In the genomic region with DNA sequence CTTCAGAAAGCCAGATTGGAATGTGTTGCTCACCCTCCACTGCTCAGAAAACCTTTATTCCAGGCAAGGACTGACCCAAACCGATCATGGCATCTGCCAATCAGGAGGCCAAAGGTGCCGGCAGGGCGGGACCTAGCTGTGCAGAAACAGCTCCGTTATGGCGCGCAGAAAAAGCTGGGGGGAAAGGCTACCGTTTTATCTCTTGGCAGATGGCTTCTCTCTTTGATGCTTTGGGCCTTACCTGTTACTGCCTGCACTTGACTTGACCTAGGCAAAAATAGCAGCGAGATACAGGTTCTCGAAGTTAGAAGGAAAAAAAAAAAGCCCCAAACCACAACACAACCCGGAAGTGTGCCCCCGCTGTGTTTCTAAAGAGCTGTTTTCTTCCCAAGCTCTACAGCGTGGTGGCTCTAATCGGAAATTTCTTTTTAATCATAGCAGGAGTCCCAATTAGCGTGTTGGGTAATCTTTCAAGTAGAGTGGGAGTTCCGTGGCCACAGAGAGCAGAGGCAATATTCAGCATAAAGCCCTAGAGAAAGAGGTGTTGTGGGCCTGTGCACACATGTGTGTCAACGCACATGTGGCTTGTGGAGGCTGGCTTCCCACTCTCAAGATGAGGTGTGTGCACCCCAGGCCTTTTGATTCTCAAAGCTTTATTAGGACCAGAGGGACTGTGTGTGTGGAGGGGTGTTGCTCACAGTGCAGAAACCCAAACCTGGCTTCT, we compare ENCODE assay signal across 9 mouse cellular contexts.
DNase-seq lines count a peak whose midpoint lies in the region; ATAC-seq lines count a peak whose summit lies in the region.
"Had no signal": no experiment of that assay in that cellular context is flagged by ENCODE, and none has a peak within 500 bp of the region (broad histone marks: within the 10 kb centered on the region; RNA-seq: fewer than 3 reads in every experiment).

No protein-coding gene starts in this region.

- 2% methylated on average over 16 of the region's 16 CpGs for WGBS in forebrain, embryonic 15.5 days
- 3% methylated on average over 16 of the region's 16 CpGs for WGBS in midbrain, embryonic 14.5 days

- no peak overlapping the region for H3K27ac ChIP-seq in forebrain, embryonic 15.5 days (replicated peaks)
- H3K27ac ChIP-seq in midbrain, embryonic 14.5 days (replicated peaks; ENCODE audit: low read depth, low read length), result peak overlapping the region; percentile 3; the same call in 1 of the 2 replicates

- H3K36me3 ChIP-seq in forebrain, embryonic 15.5 days, result no peaks in the 10 kb centered on the region
- H3K36me3 ChIP-seq in midbrain, embryonic 14.5 days (ENCODE audit: control insufficient read depth, insufficient read depth, low read length), result no peaks in the 10 kb centered on the region

- 0 out of 2 replicates have a peak overlapping the region, but pooled peaks have one; percentile 14 for H3K9ac ChIP-seq in forebrain, embryonic 15.5 days (replicated peaks)
- no peak overlapping the region; the same call in 1 of the 2 replicates for H3K9ac ChIP-seq in midbrain, embryonic 14.5 days (replicated peaks; ENCODE audit: low read length)

- H3K4me1 ChIP-seq in forebrain, embryonic 15.5 days, result peaks cover 37% of the 10 kb centered on the region
- peaks cover 57% of the 10 kb centered on the region for H3K4me1 ChIP-seq in midbrain, embryonic 14.5 days (ENCODE audit: control insufficient read depth, insufficient read depth, low read length)

- H3K9me3 ChIP-seq in forebrain, embryonic 15.5 days, result no peaks in the 10 kb centered on the region
- H3K9me3 ChIP-seq in midbrain, embryonic 14.5 days (ENCODE audit: control insufficient read depth, low read length), result no peaks in the 10 kb centered on the region

- peak overlapping the region; percentile 29 for H3K4me2 ChIP-seq in forebrain, embryonic 15.5 days (replicated peaks)
- H3K4me2 ChIP-seq in midbrain, embryonic 14.5 days (ENCODE audit: low read length), result peak overlapping the region; percentile 39

- ATAC-seq in forebrain, embryonic 15.5 days (replicated peaks), result no peak
- ATAC-seq in midbrain, embryonic 14.5 days (ENCODE audit: low FRiP score, low TSS enrichment), result no peak

- peaks cover 25% of the 10 kb centered on the region for H3K27me3 ChIP-seq in forebrain, embryonic 15.5 days
- peaks cover 8% of the 10 kb centered on the region; the same call in 1 of the 2 replicates for H3K27me3 ChIP-seq in midbrain, embryonic 14.5 days (ENCODE audit: control insufficient read depth, insufficient read depth, low read length)

- H3K4me3 ChIP-seq in forebrain, embryonic 15.5 days, result no peak overlapping the region
- no peak overlapping the region for H3K4me3 ChIP-seq in midbrain, embryonic 14.5 days (replicated peaks; ENCODE audit: low read depth, low read length)
- H3K4me3 ChIP-seq: myocyte had no signal

- DNase-seq in cerebellum, postnatal 10 days, result peak; percentile 65 to 69
- no peak for DNase-seq in cerebellum, adult 11-12 months
- peak; percentile 32 for DNase-seq in NIH3T3 (ENCODE audit: low read depth)
- DNase-seq in kidney, postnatal 25 days, result peak; percentile 60 to 65
- DNase-seq in midbrain, embryonic 14.5 days, result peak; percentile 55
- DNase-seq in thymus, postnatal 0 days (ENCODE audit: low spot score), result peak; percentile 65
- no peak for DNase-seq in urinary bladder, adult 2 months (ENCODE audit: low spot score)

Comparison
In these comparisons a context has a peak if more than half of its experiments do, and no peak if none do; other contexts are left out.
1. DNase-seq: peak in cerebellum, postnatal 10 days (2 of 2), NIH3T3 (single experiment), kidney, postnatal 25 days (2 of 2), midbrain, embryonic 14.5 days (single experiment) and thymus, postnatal 0 days (single experiment); none in cerebellum, adult 11-12 months (single experiment) and urinary bladder, adult 2 months (single experiment).